Mouse (Mus musculus) neural tube, embryonic 12.5 days (tissue): ENCODE data around the gene Cckbr. TPM values are rescaled to one million over a fixed set of nuclear protein-coding genes. Genes with fewer than 3 reads are reported as not detected.
"Not testable (repeated sequence)": the region's sequence is repeated elsewhere in the genome, so short reads cannot be mapped to it uniquely, and the experiment has no call there.

ENCODE experiments used
- ATAC-seq: fragments of 200-750 bp; cut with Nextera tagmentation; 2 replicates; pipeline ENCODE4 v1.8.0; 2017; ENCODE audit warnings: low read depth, mild to moderate bottlenecking, moderate TSS enrichment, moderate library complexity; ENCODE audit not compliant: low FRiP score
- H3K27ac ChIP-seq: fragments of 300-500 bp; sonication (generic); 2 replicates; pipeline ENCODE4 v1.5.1; 2016
- H3K27me3 ChIP-seq: fragments of 300-500 bp; sonication (generic); replicated peaks from 2 replicates; pipeline ENCODE4 v1.6.1; 2016; ENCODE audit warnings: mild to moderate bottlenecking
- H3K36me3 ChIP-seq: fragments of 300-500 bp; sonication (generic); 2 replicates; pipeline ENCODE4 v1.6.1; 2016; ENCODE audit warnings: mild to moderate bottlenecking
- H3K4me1 ChIP-seq: fragments of 300-500 bp; sonication (generic); 2 replicates; pipeline ENCODE4 v1.6.1; 2016
- H3K4me2 ChIP-seq: fragments of 300-500 bp; sonication (generic); replicated peaks from 2 replicates; pipeline ENCODE4 v1.6.1; 2016; ENCODE audit warnings: mild to moderate bottlenecking
- H3K4me3 ChIP-seq: fragments of 300-500 bp; sonication (generic); 2 replicates; pipeline ENCODE4 v1.5.1; 2016
- H3K9ac ChIP-seq: fragments of 300-500 bp; sonication (generic); 2 replicates; pipeline ENCODE4 v1.6.1; 2016; ENCODE audit warnings: mild to moderate bottlenecking
- H3K9me3 ChIP-seq: fragments of 300-500 bp; sonication (generic); 2 replicates; pipeline ENCODE4 v1.6.1; 2016; ENCODE audit warnings: mild to moderate bottlenecking
- WGBS: fragments of 180-500 bp; shearing (Covaris S2); methylation state at CpG from one replicate; pipeline ENCODE4 v1.1.7; 2016; 5-methylcytosine and 5-hydroxymethylcytosine counted together
- polyA plus RNA-seq: library from polyadenylated mRNA; unstranded; fragments of >200 nt; fragmentation: Nextera tagmentation; extraction: Ambion mirVana; gene quantifications from 2 replicates; pipeline ENCODE4 v1.2.1, GENCODE M21; 2016

The Cckbr gene
- polyA plus RNA-seq, 1 experiment from 2014 or later = 0.68 TPM

DNA sequence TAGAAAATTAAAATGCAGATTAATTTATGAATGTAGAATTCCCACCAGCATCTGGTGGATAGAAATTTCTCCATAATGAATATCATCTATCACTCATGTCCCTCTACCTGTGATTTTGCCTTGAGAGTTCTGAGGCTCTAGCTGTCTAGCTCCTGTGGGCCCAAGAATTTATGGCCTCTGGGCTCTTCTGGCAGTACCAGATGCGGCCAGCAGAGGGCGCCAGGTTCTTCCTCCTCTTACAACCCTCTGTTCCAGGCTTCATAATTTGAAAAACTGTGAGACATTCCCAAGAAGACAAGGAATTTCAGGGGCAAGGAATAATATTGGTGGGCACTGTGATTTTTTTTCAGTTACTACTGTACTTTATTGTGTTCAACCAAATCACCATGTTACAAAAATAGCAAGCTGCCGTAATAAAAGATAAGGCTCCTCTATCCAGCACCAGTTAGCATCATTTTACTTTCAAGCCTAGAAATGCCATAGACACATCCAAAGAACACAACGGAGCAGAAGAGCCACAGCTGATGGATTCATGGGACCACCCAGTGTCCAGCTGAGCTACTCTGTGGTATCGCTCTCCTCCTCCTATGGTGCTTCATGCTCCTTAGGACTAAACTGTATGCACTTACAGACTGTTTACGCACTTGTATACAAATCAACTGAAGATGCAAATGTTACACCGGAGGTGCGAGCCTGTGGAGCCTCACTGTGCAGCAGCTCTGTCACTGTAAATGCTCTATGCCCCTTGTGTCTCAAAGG lies 13.5 kb upstream of the Cckbr start:
- H3K4me2 ChIP-seq, H3K4me1 ChIP-seq, H3K9me3 ChIP-seq, H3K27me3 ChIP-seq, H3K36me3 ChIP-seq, H3K4me3 ChIP-seq, H3K27ac ChIP-seq, H3K9ac ChIP-seq: not testable (repeated sequence)
- peak; percentile 52; the same call in 1 of the 2 replicates for ATAC-seq
- 61% methylated on average over 8 of the region's 8 CpGs for WGBS

DNA sequence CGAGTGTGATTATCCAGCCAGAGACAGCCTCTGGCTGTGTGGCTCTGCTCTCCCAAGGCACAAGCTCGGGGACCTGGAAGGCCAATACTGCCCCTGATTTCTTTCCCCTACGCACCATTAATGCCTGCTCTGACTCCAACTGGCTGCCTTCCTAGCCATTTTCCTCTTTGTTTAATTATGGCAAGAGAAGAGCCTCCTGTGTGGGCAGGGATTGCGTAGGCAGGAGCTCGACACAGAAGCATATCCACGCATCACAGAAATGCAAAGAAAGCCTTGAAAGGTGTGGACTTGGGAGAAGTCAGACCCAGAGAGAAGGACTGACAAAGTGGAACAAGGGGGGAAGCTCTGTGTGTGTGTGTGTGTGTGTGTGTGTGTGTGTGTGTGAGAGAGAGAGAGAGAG lies 11.1 kb upstream of the Cckbr start:
- 65% methylated on average over 6 of the region's 6 CpGs for WGBS
- no peaks in the 10 kb centered on the region for H3K27me3 ChIP-seq
- H3K4me1 ChIP-seq = no peaks in the 10 kb centered on the region

DNA sequence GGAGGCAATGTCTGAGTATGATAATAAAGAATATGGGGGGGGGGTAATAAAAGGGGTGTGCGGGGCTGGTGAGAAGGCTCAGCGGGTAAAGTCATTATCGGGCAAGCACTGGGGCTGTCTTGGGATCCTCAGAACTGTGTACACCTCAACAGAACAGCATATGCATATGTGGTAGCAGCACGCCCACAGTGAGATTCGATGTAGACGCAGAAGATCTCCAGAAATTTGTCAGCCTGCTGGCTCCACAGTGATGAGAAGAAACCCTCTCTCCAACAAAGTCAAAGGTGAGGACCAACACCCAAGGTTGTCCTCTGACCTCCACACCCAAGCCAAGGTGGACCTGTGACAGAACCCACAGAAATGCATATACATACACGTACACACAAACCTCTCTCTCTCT lies 9.0 kb upstream of the Cckbr start:
- Histone ChIP-seq H3K4me2 (no peak overlapping the region), H3K4me3 (no peak overlapping the region), H3K9ac (no peak overlapping the region), H3K27me3 (no peaks in the 10 kb centered on the region), H3K9me3 (no peaks in the 10 kb centered on the region), H3K4me1 (no peaks in the 10 kb centered on the region), H3K36me3 (no peaks in the 10 kb centered on the region), H3K27ac (no peak overlapping the region)
- WGBS = 95% methylated on average over 7 of the region's 7 CpGs
- ATAC-seq = no peak

More for the DNA sequence above, 11.1 kb upstream of the Cckbr start:
- no peak for ATAC-seq
- Histone ChIP-seq H3K36me3 (no peaks in the 10 kb centered on the region), H3K4me2 (no peak overlapping the region), H3K4me3 (no peak overlapping the region), H3K9me3 (no peaks in the 10 kb centered on the region), H3K27ac (no peak overlapping the region), H3K9ac (no peak overlapping the region)

DNA sequence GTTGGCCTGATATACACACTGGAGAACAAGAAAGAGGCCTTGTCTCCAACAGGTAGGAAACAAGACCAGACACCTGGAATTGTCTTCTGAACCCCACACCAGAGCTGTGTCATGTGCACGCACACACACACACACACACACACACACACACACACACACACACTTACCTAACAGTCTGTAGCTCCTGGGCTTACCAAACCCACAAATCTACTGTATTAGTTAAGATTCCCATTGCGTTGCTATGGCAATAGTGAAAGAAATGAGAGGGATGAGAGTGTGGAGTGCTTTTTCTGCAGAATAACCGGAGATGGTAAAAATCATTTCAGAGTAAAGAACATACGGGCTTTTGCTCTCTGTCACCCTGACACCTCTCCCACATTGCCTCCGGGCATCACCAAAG lies 7.4 kb upstream of the Cckbr start:
- H3K4me3 ChIP-seq = no peak overlapping the region
- H3K27me3 ChIP-seq = no peaks in the 10 kb centered on the region
- WGBS = 83% methylated on average over 5 of the region's 5 CpGs
- no peak for ATAC-seq
- H3K4me2 ChIP-seq = no peak overlapping the region
- H3K36me3 ChIP-seq = no peaks in the 10 kb centered on the region
- no peaks in the 10 kb centered on the region for H3K9me3 ChIP-seq
- H3K9ac ChIP-seq = no peak overlapping the region
- H3K4me1 ChIP-seq = no peaks in the 10 kb centered on the region
- no peak overlapping the region for H3K27ac ChIP-seq

DNA sequence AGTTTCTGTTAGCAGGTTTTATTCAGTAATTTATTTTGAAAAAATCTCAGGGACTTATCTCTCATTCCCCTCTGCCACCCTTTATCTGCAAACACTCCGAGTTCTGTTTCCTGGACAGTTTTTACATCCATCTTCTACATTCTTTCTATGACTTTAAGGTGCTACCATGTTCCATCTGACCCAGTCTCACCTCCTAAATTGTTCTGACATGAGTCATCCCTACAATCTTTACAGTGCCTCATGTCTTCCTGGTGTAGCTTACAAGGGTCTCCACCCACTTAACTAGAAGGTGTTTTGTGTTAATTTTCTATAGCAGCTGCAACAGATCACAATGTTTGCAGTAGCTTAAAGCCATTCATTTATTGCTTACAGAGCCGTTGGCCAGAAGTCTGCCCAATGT lies 4.6 kb upstream of the Cckbr start:
- Histone ChIP-seq H3K4me2 (no peak overlapping the region), H3K27me3 (peaks cover 18% of the 10 kb centered on the region), H3K27ac (no peak overlapping the region), H3K36me3 (no peaks in the 10 kb centered on the region), H3K4me3 (no peak overlapping the region), H3K9me3 (no peaks in the 10 kb centered on the region), H3K9ac (no peak overlapping the region), H3K4me1 (peaks cover 8% of the 10 kb centered on the region)
- WGBS = 60% methylated on average over 2 of the region's 2 CpGs
- no peak for ATAC-seq

DNA sequence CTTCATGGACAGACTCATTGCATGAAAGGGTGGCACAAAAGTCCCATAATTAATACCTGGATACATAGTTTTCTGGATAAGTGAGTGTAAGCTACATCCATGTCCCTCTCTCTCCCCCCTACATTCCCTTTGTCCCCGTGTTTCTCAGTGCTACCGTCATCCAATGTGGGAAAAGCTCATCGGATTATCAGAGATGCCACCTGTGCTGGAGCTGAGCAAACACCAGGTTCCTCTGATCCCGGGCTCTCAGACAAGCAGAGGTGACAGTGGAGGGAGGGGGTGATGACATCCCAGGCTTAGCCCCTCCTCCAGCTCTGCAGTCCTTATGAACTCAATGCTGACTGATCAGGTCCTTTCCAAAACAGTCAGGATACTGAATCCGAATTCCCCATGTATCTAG lies 1.2 kb upstream of the Cckbr start:
- H3K4me2 ChIP-seq = no peak overlapping the region
- H3K4me3 ChIP-seq = no peak overlapping the region
- H3K36me3 ChIP-seq = no peaks in the 10 kb centered on the region
- no peak for ATAC-seq
- H3K27me3 ChIP-seq = peaks cover 29% of the 10 kb centered on the region
- peaks cover 11% of the 10 kb centered on the region for H3K4me1 ChIP-seq
- no peaks in the 10 kb centered on the region for H3K9me3 ChIP-seq
- WGBS = 36% methylated on average over 5 of the region's 5 CpGs
- no peak overlapping the region for H3K9ac ChIP-seq
- no peak overlapping the region for H3K27ac ChIP-seq

DNA sequence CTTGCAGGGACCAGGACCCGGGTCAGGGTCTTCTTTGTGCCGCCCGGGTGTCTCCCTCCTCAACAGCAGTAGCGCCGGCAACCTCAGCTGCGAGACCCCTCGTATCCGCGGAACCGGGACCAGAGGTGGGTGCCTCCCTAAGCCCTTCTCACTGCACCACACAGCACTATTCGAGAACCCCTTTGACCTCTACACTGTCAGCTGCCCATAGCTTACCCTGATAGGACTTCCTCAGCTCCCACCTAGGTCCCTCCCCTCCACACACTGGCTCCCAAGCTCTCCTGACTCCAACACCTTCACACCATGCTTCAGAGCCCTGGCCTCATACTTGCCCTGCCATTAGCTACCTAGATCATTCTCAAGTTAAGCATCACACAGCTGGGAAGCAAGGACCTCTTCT lies 520 bp downstream of the Cckbr start:
- peak; percentile 72 for ATAC-seq
- Histone ChIP-seq H3K9me3 (no peaks in the 10 kb centered on the region), H3K4me1 (peaks cover 11% of the 10 kb centered on the region), H3K4me3 (peak overlapping the region; percentile 44), H3K4me2 (peak overlapping the region; percentile 87), H3K9ac (peak overlapping the region; percentile 38), H3K36me3 (no peaks in the 10 kb centered on the region), H3K27me3 (peaks cover 29% of the 10 kb centered on the region), H3K27ac (no peak overlapping the region)
- WGBS = 3% methylated on average over 11 of the region's 11 CpGs

DNA sequence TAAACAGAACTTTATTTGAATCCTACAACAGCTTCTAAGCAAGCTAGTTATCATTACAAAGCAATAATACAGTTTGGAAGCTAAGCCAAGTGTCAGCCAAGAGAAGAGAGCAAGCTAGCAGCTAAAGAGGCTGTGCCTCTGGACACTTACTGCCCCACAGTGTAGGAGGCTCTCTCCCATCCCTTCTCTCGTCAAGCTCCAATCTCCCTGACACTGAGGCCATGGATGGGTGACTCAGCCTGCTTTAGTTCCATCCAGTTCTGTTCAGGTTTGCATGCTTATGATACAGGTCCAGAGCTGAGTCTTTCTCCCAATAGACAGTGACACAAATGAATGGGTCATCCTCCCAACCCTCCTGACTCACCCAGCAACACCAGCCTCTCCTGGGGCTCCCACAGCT lies 6.5 kb downstream of the Cckbr start:
- Histone ChIP-seq H3K4me2 (no peak overlapping the region), H3K4me3 (no peak overlapping the region), H3K9ac (no peak overlapping the region), H3K27ac (no peak overlapping the region), H3K9me3 (no peaks in the 10 kb centered on the region), H3K36me3 (no peaks in the 10 kb centered on the region), H3K4me1 (no peaks in the 10 kb centered on the region), H3K27me3 (no peaks in the 10 kb centered on the region; the same call in 1 of the 2 replicates)
- 59% methylated on average over 1 of the region's 1 CpGs for WGBS
- no peak for ATAC-seq

DNA sequence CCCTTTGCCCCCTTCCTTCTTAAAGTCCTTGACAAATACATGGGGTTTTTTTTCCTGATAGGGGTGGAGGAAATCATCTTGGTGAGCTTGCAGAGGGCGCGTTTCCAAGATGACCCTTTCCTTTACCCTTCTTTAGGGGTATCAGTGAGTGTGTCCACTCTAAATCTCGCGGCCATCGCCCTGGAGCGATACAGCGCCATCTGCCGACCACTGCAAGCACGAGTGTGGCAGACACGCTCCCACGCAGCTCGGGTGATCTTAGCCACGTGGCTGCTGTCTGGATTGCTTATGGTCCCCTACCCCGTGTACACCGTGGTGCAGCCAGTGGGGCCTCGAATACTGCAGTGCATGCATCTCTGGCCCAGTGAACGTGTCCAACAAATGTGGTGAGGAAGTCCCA lies 8.3 kb downstream of the Cckbr start:
- Histone ChIP-seq H3K9ac (no peak overlapping the region), H3K4me1 (no peaks in the 10 kb centered on the region), H3K4me3 (no peak overlapping the region), H3K27me3 (no peaks in the 10 kb centered on the region; the same call in 1 of the 2 replicates), H3K9me3 (no peaks in the 10 kb centered on the region), H3K4me2 (no peak overlapping the region), H3K27ac (no peak overlapping the region), H3K36me3 (no peaks in the 10 kb centered on the region)
- no peak for ATAC-seq
- 85% methylated on average over 17 of the region's 17 CpGs for WGBS

DNA sequence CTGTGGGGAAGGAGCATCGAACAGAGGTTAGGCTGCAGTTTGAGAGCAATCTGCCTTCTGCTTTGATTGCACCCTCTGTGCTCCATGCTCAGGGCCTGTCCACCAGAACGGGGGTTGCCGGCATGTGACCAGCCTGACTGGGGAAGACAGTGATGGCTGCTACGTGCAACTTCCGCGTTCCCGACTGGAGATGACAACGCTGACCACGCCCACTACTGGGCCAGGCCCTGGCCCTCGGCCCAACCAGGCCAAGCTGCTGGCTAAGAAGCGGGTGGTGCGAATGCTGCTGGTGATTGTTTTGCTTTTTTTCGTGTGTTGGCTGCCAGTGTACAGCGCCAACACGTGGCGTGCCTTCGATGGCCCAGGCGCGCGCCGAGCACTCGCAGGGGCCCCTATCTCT lies 9.3 kb downstream of the Cckbr start:
- Histone ChIP-seq H3K9me3 (no peaks in the 10 kb centered on the region), H3K36me3 (no peaks in the 10 kb centered on the region), H3K4me2 (no peak overlapping the region), H3K27ac (no peak overlapping the region), H3K27me3 (no peaks in the 10 kb centered on the region; the same call in 1 of the 2 replicates), H3K4me1 (no peaks in the 10 kb centered on the region), H3K9ac (no peak overlapping the region), H3K4me3 (no peak overlapping the region)
- no peak for ATAC-seq
- WGBS = 86% methylated on average over 22 of the region's 22 CpGs

DNA sequence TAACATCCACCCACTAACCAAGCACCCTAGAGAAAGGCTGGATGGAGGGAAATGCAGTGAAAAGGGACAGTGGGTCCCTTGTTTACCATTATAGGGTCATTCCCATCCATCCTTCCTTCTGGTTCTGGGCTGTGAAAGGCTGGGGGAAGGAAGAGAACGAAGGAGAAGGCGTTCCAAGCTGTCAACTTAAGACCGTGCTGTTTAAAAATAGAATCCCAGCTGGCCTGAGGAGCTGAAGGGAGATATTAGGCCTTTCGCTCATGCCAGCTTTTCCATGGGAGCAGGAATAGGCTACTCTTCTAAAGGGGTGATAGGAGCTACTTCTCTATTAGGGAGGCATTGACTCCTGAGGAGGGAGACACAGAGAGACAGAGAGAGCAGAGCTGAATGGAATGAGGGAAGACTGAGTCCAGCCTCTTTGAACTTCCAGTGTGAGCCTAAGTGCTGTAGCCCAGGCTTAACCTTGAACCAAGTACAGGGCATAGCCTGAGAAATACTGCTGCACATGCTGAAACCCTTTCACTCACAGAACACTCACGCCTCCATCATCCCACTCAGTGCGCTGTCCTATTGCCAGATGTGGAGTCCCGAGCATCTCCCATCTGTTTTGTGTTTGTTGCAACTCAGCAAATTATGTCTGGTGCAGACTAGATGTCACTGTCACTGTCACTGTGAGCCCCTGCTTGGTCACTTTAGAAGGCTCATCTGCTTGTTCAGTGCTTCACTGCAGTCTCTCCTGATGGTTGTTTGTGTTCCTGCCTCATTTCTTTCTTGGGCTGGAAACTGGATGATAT lies 12.6 kb downstream of the Cckbr start:
- ATAC-seq = no peak
- no peak overlapping the region for H3K9ac ChIP-seq
- no peaks in the 10 kb centered on the region for H3K9me3 ChIP-seq
- no peaks in the 10 kb centered on the region; the same call in 1 of the 2 replicates for H3K27me3 ChIP-seq
- no peak overlapping the region for H3K4me2 ChIP-seq
- WGBS = 86% methylated on average over 7 of the region's 7 CpGs
- H3K36me3 ChIP-seq = no peaks in the 10 kb centered on the region
- no peaks in the 10 kb centered on the region for H3K4me1 ChIP-seq
- no peak overlapping the region for H3K4me3 ChIP-seq
- no peak overlapping the region for H3K27ac ChIP-seq

DNA sequence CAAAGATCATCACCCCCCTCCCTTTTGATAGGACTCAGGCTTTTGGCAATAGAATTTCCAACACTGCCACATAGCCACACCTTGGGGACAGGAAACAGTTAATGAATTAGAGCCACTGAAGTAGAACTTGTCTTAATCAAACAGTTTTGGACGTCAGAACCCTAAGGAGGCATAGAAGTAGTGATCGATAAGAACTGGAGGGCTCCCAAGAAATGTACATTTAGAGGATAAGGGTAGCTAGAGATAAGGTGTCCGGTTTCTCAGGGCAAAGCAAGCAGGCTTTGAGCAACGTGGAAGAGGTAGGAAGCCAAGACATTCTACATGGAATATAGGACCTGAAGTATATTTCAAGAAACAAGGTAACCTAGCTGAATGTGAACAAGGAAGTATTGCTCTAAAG lies 15.9 kb downstream of the Cckbr start:
- Histone ChIP-seq H3K9me3 (no peaks in the 10 kb centered on the region), H3K4me2 (no peak overlapping the region), H3K4me3 (no peak overlapping the region), H3K9ac (no peak overlapping the region), H3K4me1 (no peaks in the 10 kb centered on the region), H3K36me3 (no peaks in the 10 kb centered on the region), H3K27ac (no peak overlapping the region), H3K27me3 (no peaks in the 10 kb centered on the region)
- ATAC-seq = no peak
- 74% methylated on average over 4 of the region's 4 CpGs for WGBS
